Mouse (Mus musculus): ENCODE data around the gene Neurl1a. TPM values are rescaled to one million over a fixed set of nuclear protein-coding genes. Genes with fewer than 3 reads are reported as not detected.
A peak's percentile ranks its signal among the peaks of the same experiment; 100 is the strongest.
"Not testable (repeated sequence)": the region's sequence is repeated elsewhere in the genome, so short reads cannot be mapped to it uniquely, and the experiment has no call there.

Neurl1a gene
- polyA plus RNA-seq, 1 experiment from 2014 or later: 9.6 TPM

DNA sequence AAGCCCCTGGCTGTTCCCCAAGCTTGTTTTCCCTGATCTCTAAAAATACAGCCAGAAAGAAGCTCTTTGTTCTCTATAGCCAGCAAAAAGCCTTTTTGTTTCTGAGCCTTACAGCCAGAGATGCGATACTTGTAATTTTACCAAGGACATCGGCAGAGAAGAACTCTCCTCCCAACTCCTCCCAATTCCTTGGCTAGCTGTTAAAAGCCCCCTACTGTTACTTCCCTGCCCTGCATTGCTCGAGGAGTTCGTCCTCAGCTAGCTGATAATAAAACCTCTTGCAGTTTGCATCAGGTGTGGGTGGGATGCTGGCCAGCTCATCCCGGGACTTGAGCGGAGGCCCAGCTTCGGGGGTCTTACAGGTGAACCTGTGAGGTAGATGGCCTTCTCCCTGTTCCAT is 39.0 kb upstream of the Neurl1a start:
- not testable (repeated sequence) for H3K4me3 ChIP-seq (replicated peaks; ENCODE audit: low read depth, low read length); H3K27me3 ChIP-seq (ENCODE audit: control insufficient read depth, insufficient read depth, low read length); H3K27ac ChIP-seq (replicated peaks; ENCODE audit: low read depth, low read length); H3K4me2 ChIP-seq (ENCODE audit: low read length); H3K36me3 ChIP-seq (ENCODE audit: control insufficient read depth, insufficient read depth, low read length); H3K9me3 ChIP-seq (ENCODE audit: control insufficient read depth, low read length); H3K9ac ChIP-seq (replicated peaks; ENCODE audit: low read length); ATAC-seq (ENCODE audit: low FRiP score, low TSS enrichment)
- 53% methylated on average over 7 of the region's 7 CpGs for WGBS
- peak; percentile 13 for DNase-seq
- H3K4me1 ChIP-seq (ENCODE audit: control insufficient read depth, insufficient read depth, low read length): peaks cover 15% of the 10 kb centered on the region

DNA sequence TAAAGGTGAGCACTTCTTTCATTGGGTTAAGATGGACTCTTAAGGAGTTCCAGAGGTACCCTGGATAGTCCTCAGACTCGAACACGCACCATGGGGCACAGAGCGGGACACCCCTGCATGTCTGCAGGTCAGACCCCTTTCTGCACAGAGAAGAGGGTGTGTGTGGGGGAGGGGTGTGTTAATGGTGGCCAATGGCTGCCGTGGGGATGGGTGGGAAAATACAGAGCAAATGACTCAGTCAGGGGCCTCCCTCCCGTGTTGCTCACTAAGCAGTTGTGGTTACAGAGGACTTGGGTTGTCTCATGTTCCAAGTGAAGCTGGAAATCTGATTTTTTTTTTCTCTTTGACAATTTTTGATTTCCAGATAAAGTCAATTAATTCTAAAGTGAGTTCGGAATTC is 36.2 kb upstream of the Neurl1a start:
- H3K9me3 ChIP-seq (ENCODE audit: control insufficient read depth, low read length): no peaks in the 10 kb centered on the region
- H3K4me3 ChIP-seq (replicated peaks; ENCODE audit: low read depth, low read length): no peak overlapping the region
- H3K36me3 ChIP-seq (ENCODE audit: control insufficient read depth, insufficient read depth, low read length): no peaks in the 10 kb centered on the region
- no peak for ATAC-seq (ENCODE audit: low FRiP score, low TSS enrichment)
- H3K9ac ChIP-seq (replicated peaks; ENCODE audit: low read length): no peak overlapping the region
- no peak for DNase-seq
- no peaks in the 10 kb centered on the region for H3K27me3 ChIP-seq (ENCODE audit: control insufficient read depth, insufficient read depth, low read length)
- H3K27ac ChIP-seq (replicated peaks; ENCODE audit: low read depth, low read length): no peak overlapping the region
- 90% methylated on average over 6 of the region's 6 CpGs for WGBS
- no peak overlapping the region for H3K4me2 ChIP-seq (ENCODE audit: low read length)
- H3K4me1 ChIP-seq (ENCODE audit: control insufficient read depth, insufficient read depth, low read length): peaks cover 11% of the 10 kb centered on the region

DNA sequence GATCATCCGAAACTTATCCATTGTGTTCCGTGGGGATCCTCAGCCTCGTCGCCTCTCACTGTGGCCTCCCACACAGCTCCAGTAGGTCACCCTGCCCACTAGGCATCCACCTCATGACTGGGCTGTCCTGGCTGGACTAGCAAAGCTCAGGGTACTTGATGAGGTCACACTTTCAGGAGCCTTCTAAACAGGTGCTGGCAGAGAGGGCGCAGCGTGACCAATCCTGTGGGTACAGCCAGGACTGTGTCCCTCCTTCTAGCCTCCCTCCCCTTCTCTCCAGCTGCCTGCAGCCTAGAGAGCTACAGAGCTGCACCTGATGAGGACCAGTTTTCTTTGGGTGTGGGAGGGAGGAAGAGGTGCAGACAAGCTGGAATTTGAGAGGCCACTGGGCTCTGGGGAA is 34.5 kb upstream of the Neurl1a start, which contains the start of gene Calhm1:
Gene Calhm1, minus strand, starts transcription at position 101 of the 400 bp plus-strand sequence.
- no peak within 1 kb of the TSS for H3K4me3 ChIP-seq (replicated peaks; ENCODE audit: low read depth, low read length)
- ATAC-seq (ENCODE audit: low FRiP score, low TSS enrichment) (no peak), DNase-seq (no peak)
- no peaks in the 10 kb centered on the region for H3K36me3 ChIP-seq (ENCODE audit: control insufficient read depth, insufficient read depth, low read length)
- no peak within 1 kb of the TSS for H3K9ac ChIP-seq (replicated peaks; ENCODE audit: low read length)
- no peaks in the 10 kb centered on the region for H3K9me3 ChIP-seq (ENCODE audit: control insufficient read depth, low read length)
- H3K27me3 ChIP-seq (ENCODE audit: control insufficient read depth, insufficient read depth, low read length): no peaks in the 10 kb centered on the region
- no peaks in the 10 kb centered on the region for H3K4me1 ChIP-seq (ENCODE audit: control insufficient read depth, insufficient read depth, low read length)
- no peak within 1 kb of the TSS for H3K4me2 ChIP-seq (ENCODE audit: low read length)
- no peak within 1 kb of the TSS for H3K27ac ChIP-seq (replicated peaks; ENCODE audit: low read depth, low read length)
- 92% methylated on average over 6 of the region's 6 CpGs for WGBS

DNA sequence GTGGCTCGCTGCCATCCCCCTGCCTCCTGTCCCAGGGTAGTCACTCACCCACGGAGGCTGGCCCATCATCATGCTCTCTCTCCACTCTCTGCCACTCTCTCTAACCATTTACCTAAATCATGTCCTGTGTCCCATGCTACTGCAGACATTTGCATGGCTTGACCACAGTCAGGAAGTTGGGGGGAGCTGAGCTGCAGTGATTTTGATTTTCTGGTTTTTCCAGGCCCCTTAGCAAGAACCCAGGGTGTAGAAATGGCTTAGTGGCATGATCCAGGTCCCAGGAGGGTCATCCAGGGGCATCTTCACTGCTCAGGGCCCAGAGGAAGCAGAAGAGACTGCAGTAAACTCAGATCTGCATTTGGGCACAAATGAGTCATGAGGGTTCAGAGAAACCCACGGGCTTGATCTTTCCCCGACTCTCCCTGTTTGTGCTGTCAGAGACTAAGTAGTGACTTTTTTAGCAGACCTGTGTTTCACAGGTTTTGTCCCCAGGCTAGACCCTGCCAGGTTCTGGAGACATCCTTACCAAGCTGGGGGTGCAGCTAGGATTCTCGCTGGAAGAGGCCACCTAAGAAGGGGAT is 30.3 kb upstream of the Neurl1a start:
- no peak for DNase-seq
- ATAC-seq (ENCODE audit: low FRiP score, low TSS enrichment): no peak
- 87% methylated on average over 5 of the region's 5 CpGs for WGBS

DNA sequence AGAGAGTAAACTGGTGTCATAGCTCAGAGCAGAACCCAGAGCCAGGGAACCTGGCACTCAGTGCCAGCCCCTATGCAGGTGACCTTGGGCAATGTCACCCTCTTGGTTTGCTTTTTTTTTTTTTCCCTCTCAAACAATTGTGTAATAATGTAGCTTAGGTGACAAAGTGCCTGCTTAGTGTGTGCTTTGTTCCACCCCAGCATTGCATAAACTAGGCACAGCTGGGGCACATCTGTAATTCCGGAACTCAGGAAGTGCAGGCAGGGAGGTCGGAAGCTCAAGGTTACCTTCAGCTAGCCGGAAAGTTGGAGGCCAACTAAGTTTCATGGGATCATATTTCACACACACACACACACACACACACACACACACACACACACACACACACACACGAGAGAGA is 28.8 kb upstream of the Neurl1a start:
- Histone ChIP-seq H3K9ac (replicated peaks; ENCODE audit: low read length) (no peak overlapping the region), H3K36me3 (ENCODE audit: control insufficient read depth, insufficient read depth, low read length) (no peaks in the 10 kb centered on the region), H3K27ac (replicated peaks; ENCODE audit: low read depth, low read length) (no peak overlapping the region), H3K9me3 (ENCODE audit: control insufficient read depth, low read length) (no peaks in the 10 kb centered on the region), H3K27me3 (ENCODE audit: control insufficient read depth, insufficient read depth, low read length) (no peaks in the 10 kb centered on the region), H3K4me2 (ENCODE audit: low read length) (no peak overlapping the region), H3K4me3 (replicated peaks; ENCODE audit: low read depth, low read length) (no peak overlapping the region), H3K4me1 (ENCODE audit: control insufficient read depth, insufficient read depth, low read length) (no peaks in the 10 kb centered on the region; the same call in 1 of the 2 replicates)
- DNase-seq: no peak
- WGBS: 67% methylated on average over 4 of the region's 4 CpGs
- ATAC-seq (ENCODE audit: low FRiP score, low TSS enrichment): no peak

More for the DNA sequence above, 30.3 kb upstream of the Neurl1a start:
- no peaks in the 10 kb centered on the region for H3K36me3 ChIP-seq (ENCODE audit: control insufficient read depth, insufficient read depth, low read length)
- no peak overlapping the region for H3K9ac ChIP-seq (replicated peaks; ENCODE audit: low read length)
- no peak overlapping the region for H3K27ac ChIP-seq (replicated peaks; ENCODE audit: low read depth, low read length)
- no peaks in the 10 kb centered on the region; the same call in 1 of the 2 replicates for H3K4me1 ChIP-seq (ENCODE audit: control insufficient read depth, insufficient read depth, low read length)
- H3K9me3 ChIP-seq (ENCODE audit: control insufficient read depth, low read length): no peaks in the 10 kb centered on the region
- H3K27me3 ChIP-seq (ENCODE audit: control insufficient read depth, insufficient read depth, low read length): no peaks in the 10 kb centered on the region
- no peak overlapping the region for H3K4me3 ChIP-seq (replicated peaks; ENCODE audit: low read depth, low read length)
- no peak overlapping the region for H3K4me2 ChIP-seq (ENCODE audit: low read length)

DNA sequence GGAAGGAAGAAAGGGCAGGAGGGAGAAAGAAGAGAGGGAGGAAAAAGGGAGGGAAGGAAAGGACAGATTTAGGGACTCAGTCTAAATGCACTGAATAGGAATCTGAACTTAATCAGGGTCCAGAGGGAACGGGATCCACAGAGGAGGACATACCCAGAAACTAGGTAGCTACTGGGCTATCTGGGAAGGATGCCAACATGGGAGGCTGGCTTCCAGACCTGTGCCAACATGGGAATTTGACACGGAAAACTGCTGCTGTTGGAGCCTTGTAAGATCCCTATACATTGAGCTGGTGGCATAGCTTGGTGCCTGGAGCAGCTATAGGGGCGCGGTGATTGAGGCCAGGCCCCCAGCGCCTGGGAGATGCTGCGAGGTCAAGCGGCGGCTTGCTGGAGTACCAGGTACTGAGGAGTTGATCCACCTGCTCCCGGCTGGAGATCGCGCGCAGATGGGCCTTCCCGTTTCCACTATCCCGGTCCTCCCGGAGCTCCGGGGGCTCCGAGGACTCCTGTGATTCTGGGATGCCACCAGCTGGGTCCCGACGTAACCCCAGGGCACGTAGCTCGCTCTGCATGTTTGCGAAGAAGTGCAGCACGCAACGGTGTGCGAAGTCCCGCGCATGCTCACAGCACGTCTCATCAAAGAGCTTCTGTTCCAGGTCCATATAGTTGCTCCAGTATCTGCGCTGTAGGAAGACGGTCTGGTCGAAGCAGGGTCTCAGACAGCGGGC is 27.1 kb upstream of the Neurl1a start:
- no peaks in the 10 kb centered on the region for H3K27me3 ChIP-seq (ENCODE audit: control insufficient read depth, insufficient read depth, low read length)
- no peaks in the 10 kb centered on the region for H3K9me3 ChIP-seq (ENCODE audit: control insufficient read depth, low read length)
- 26% methylated on average over 32 of the region's 32 CpGs for WGBS
- no peaks in the 10 kb centered on the region; the same call in 1 of the 2 replicates for H3K4me1 ChIP-seq (ENCODE audit: control insufficient read depth, insufficient read depth, low read length)
- H3K9ac ChIP-seq (replicated peaks; ENCODE audit: low read length): peak overlapping the region; percentile 36
- peak overlapping the region; percentile 56 for H3K4me2 ChIP-seq (ENCODE audit: low read length)
- no peak for ATAC-seq (ENCODE audit: low FRiP score, low TSS enrichment)
- H3K27ac ChIP-seq (replicated peaks; ENCODE audit: low read depth, low read length): no peak overlapping the region
- H3K36me3 ChIP-seq (ENCODE audit: control insufficient read depth, insufficient read depth, low read length): no peaks in the 10 kb centered on the region
- DNase-seq: peak; percentile 75
- peak overlapping the region; percentile 34 for H3K4me3 ChIP-seq (replicated peaks; ENCODE audit: low read depth, low read length)

DNA sequence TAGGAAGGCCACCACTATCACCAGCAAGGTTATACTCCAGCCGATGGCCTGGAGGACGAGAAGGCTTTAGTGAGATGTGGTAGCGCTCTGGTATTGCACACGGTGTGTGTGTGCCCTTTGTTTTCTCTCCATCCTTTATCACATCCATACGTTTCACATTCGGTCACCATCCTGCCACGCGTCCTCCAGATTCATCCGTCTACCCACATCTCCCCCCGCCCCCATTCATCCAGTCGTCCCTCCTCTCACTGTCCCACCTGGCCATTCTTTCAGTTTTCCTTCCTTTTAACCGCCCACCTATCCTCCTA is 26.6 kb upstream of the Neurl1a start:
- 56% methylated on average over 12 of the region's 12 CpGs for WGBS
- peak overlapping the region; percentile 36 for H3K9ac ChIP-seq (replicated peaks; ENCODE audit: low read length)
- H3K27me3 ChIP-seq (ENCODE audit: control insufficient read depth, insufficient read depth, low read length): no peaks in the 10 kb centered on the region
- H3K9me3 ChIP-seq (ENCODE audit: control insufficient read depth, low read length): no peaks in the 10 kb centered on the region
- ATAC-seq (ENCODE audit: low FRiP score, low TSS enrichment) (no peak), DNase-seq (no peak)
- peak overlapping the region; percentile 56 for H3K4me2 ChIP-seq (ENCODE audit: low read length)
- H3K36me3 ChIP-seq (ENCODE audit: control insufficient read depth, insufficient read depth, low read length): no peaks in the 10 kb centered on the region
- H3K4me1 ChIP-seq (ENCODE audit: control insufficient read depth, insufficient read depth, low read length): no peaks in the 10 kb centered on the region; the same call in 1 of the 2 replicates
- H3K27ac ChIP-seq (replicated peaks; ENCODE audit: low read depth, low read length): no peak overlapping the region
- peak overlapping the region; percentile 34 for H3K4me3 ChIP-seq (replicated peaks; ENCODE audit: low read depth, low read length)

DNA sequence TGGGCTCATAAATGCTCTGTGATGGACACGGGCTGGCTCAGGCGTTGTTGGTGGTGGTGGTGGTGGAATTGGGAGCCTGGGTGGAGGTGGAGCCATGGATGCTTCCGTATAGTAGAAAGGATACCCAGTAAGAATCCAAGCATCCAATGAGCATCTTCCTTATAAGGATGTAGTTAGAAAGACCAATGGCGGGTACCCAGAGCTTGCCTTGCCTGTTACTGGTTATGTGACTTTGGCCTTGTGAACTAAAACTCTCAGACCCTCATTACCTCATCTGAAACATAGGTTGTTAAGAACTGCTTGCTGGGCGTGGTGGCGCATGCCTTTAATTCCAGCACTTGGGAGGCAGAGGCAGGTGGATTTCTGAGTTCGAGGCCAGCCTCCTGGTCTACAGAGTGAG is 24.9 kb upstream of the Neurl1a start:
- 90% methylated on average over 7 of the region's 7 CpGs for WGBS

DNA sequence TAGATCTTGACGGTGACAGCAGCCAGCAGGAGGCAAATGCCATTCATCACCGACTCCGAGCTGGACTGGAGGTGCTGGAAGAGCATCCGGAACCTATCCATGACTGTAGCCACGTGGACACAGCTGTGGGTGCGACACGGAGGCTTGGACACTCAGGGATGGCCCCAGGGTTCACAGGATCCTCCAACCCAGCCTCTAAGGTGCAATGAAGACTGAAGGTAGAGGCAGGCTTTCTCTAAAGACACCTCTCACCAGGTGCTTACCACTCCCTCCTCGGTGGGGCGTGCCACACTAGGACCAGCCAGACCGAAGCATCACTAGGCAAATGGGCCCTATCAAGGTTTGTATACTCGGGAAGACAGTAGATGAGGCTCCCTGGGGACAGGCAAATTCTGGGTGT is 21.0 kb upstream of the Neurl1a start, which contains the start of gene Calhm3:
Gene Calhm3, minus strand, starts transcription at position 101 of the 400 bp plus-strand sequence.
- no peak within 1 kb of the TSS for H3K9ac ChIP-seq (replicated peaks; ENCODE audit: low read length)
- 85% methylated on average over 11 of the region's 11 CpGs for WGBS
- no peak within 1 kb of the TSS for H3K4me3 ChIP-seq (replicated peaks; ENCODE audit: low read depth, low read length)
- no peaks in the 10 kb centered on the region for H3K4me1 ChIP-seq (ENCODE audit: control insufficient read depth, insufficient read depth, low read length)
- H3K9me3 ChIP-seq (ENCODE audit: control insufficient read depth, low read length): no peaks in the 10 kb centered on the region
- DNase-seq (no peak), ATAC-seq (ENCODE audit: low FRiP score, low TSS enrichment) (no peak)
- H3K4me2 ChIP-seq (ENCODE audit: low read length): no peak within 1 kb of the TSS
- no peak within 1 kb of the TSS for H3K27ac ChIP-seq (replicated peaks; ENCODE audit: low read depth, low read length)
- no peaks in the 10 kb centered on the region for H3K27me3 ChIP-seq (ENCODE audit: control insufficient read depth, insufficient read depth, low read length)
- H3K36me3 ChIP-seq (ENCODE audit: control insufficient read depth, insufficient read depth, low read length): no peaks in the 10 kb centered on the region

More for the DNA sequence above, 24.9 kb upstream of the Neurl1a start:
- Histone ChIP-seq H3K27me3 (ENCODE audit: control insufficient read depth, insufficient read depth, low read length) (no peaks in the 10 kb centered on the region), H3K9ac (replicated peaks; ENCODE audit: low read length) (no peak overlapping the region), H3K4me2 (ENCODE audit: low read length) (no peak overlapping the region), H3K36me3 (ENCODE audit: control insufficient read depth, insufficient read depth, low read length) (no peaks in the 10 kb centered on the region), H3K4me3 (replicated peaks; ENCODE audit: low read depth, low read length) (no peak overlapping the region), H3K9me3 (ENCODE audit: control insufficient read depth, low read length) (no peaks in the 10 kb centered on the region), H3K4me1 (ENCODE audit: control insufficient read depth, insufficient read depth, low read length) (no peaks in the 10 kb centered on the region; the same call in 1 of the 2 replicates), H3K27ac (replicated peaks; ENCODE audit: low read depth, low read length) (no peak overlapping the region)
- DNase-seq (no peak), ATAC-seq (ENCODE audit: low FRiP score, low TSS enrichment) (no peak)
